Mouse (Mus musculus): ENCODE results near the gene Pkdcc. TPM values are rescaled to one million over a fixed set of nuclear protein-coding genes. Genes with fewer than 3 reads are reported as not detected.
A peak's percentile ranks its signal among the peaks of the same experiment; 100 is the strongest.

The Pkdcc gene
- polyA plus RNA-seq, 1 experiment from 2014 or later = 4.4 TPM

- 54% methylated on average over 23 of the region's 23 CpGs for WGBS
- peak; percentile 97 for ATAC-seq (ENCODE audit: low FRiP score)
- Histone ChIP-seq H3K9ac (peak overlapping the region; percentile 29; the same call in 1 of the 2 replicates), H3K4me2 (peak overlapping the region; percentile 53), H3K4me1 (replicated peaks) (peaks cover 8% of the 10 kb centered on the region), H3K9me3 (no peaks in the 10 kb centered on the region), H3K36me3 (no peaks in the 10 kb centered on the region), H3K27me3 (peaks cover 8% of the 10 kb centered on the region; the same call in 1 of the 2 replicates), H3K27ac (peak overlapping the region; percentile 58; the same call in 1 of the 2 replicates), H3K4me3 (peak overlapping the region; percentile 32)
Observed at GRCm38 (mm10) chr17:83267202-83268128, 52.4 kb downstream of the Pkdcc start.

- ATAC-seq (ENCODE audit: low FRiP score) = no peak
- Histone ChIP-seq H3K4me2 (no peak overlapping the region), H3K27me3 (peaks cover 24% of the 10 kb centered on the region), H3K9ac (no peak overlapping the region), H3K9me3 (no peaks in the 10 kb centered on the region), H3K36me3 (no peaks in the 10 kb centered on the region), H3K27ac (no peak overlapping the region), H3K4me1 (replicated peaks) (peaks cover 25% of the 10 kb centered on the region), H3K4me3 (no peak overlapping the region)
- 5% methylated on average over 3 of the region's 3 CpGs for WGBS
Observed at GRCm38 (mm10) chr17:83271509-83271908, 56.4 kb downstream of the Pkdcc start.

GRCm38 (mm10) chr17:83272641-83273040, 57.5 kb downstream of the Pkdcc start:
- H3K27ac ChIP-seq = no peak overlapping the region
- no peak for ATAC-seq (ENCODE audit: low FRiP score)
- H3K4me1 ChIP-seq (replicated peaks) = peaks cover 33% of the 10 kb centered on the region
- no peaks in the 10 kb centered on the region for H3K9me3 ChIP-seq
- peaks cover 24% of the 10 kb centered on the region for H3K27me3 ChIP-seq
- H3K9ac ChIP-seq = no peak overlapping the region
- no peak overlapping the region for H3K4me3 ChIP-seq
- WGBS = 64% methylated on average over 8 of the region's 8 CpGs
- no peaks in the 10 kb centered on the region for H3K36me3 ChIP-seq
- H3K4me2 ChIP-seq = no peak overlapping the region

GRCm38 (mm10) chr17:83273636-83274035, 58.5 kb downstream of the Pkdcc start:
- no peaks in the 10 kb centered on the region for H3K9me3 ChIP-seq
- H3K9ac ChIP-seq = peak overlapping the region; percentile 24; the same call in 1 of the 2 replicates
- H3K4me2 ChIP-seq = peak overlapping the region; percentile 19; the same call in 1 of the 2 replicates
- 17% methylated on average over 9 of the region's 9 CpGs for WGBS
- peaks cover 22% of the 10 kb centered on the region for H3K27me3 ChIP-seq
- H3K36me3 ChIP-seq = no peaks in the 10 kb centered on the region
- ATAC-seq (ENCODE audit: low FRiP score) = no peak
- no peak overlapping the region for H3K4me3 ChIP-seq
- no peak overlapping the region for H3K27ac ChIP-seq
- H3K4me1 ChIP-seq (replicated peaks) = peaks cover 35% of the 10 kb centered on the region

GRCm38 (mm10) chr17:83274101-83274500, 59.0 kb downstream of the Pkdcc start:
- H3K9ac ChIP-seq = no peak overlapping the region
- H3K4me1 ChIP-seq (replicated peaks) = peaks cover 39% of the 10 kb centered on the region
- H3K4me2 ChIP-seq = no peak overlapping the region
- 50% methylated on average over 4 of the region's 4 CpGs for WGBS
- no peaks in the 10 kb centered on the region for H3K36me3 ChIP-seq
- H3K27ac ChIP-seq = no peak overlapping the region
- H3K27me3 ChIP-seq = peaks cover 19% of the 10 kb centered on the region
- H3K4me3 ChIP-seq = no peak overlapping the region
- H3K9me3 ChIP-seq = no peaks in the 10 kb centered on the region
- ATAC-seq (ENCODE audit: low FRiP score) = no peak

Other genes starting within 250 kb of the Pkdcc start
- 32.3 and 32.5 TPM in 2 replicates for gene Eml4, start 135.6 kb downstream of the Pkdcc start, polyA plus RNA-seq (2015; fragmentation: Nextera tagmentation; extraction: Ambion mirVana)